In the genomic region with DNA sequence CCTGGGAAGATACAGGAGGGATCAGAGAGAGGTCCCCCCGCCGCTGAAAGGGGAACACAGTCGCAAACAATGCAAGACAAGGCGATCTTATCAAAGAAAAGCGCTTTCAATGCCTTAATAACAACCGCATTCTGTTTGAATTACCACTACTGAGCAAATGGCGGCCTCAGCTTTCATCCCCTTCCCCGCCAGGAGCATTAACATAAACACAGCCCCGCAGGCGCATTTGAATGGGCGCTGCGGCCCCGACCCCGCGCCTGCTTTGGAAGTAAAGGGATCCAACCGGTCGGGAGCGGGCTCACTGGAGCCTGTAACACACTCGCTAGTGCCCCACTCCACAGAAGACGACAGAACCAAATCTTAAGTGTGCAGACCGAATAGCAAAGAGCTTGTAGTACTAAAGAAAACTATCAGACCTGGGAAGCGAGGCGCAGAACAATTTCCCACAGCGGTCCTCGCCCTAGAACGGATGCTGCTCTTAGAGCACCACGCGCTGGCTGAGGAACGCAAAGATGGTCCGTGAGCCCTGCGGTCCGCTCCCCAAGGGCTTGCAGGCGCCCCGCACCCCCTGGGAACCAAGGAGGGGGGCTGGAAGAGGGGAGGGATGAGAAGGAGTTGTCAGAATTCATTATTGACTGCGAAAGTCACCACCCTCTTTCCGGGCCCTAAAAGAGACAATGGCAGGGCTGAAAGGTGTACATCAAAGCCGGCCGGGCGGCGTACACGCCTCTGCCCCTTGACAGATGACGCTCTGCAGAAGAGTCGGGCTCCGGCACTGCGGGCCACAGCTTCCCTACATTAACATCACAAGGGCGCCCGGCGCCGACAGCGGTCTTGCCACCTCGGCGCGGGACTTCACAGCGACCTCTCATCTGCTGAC, we compare ENCODE assay signal across 17 mouse cellular contexts. TPM values are rescaled to one million over a fixed set of nuclear protein-coding genes. Genes with fewer than 3 reads are reported as not detected.
DNase-seq lines count a peak whose midpoint lies in the region; ATAC-seq and TF ChIP-seq lines count a peak whose summit lies in the region.
"Had no signal": no experiment of that assay in that cellular context is flagged by ENCODE, and none has a peak within 500 bp of the region (broad histone marks: within the 10 kb centered on the region; RNA-seq: fewer than 3 reads in every experiment).

No protein-coding gene starts in this region.

- no peak overlapping the region for H3K9ac ChIP-seq in heart, embryonic 11.5 days (ENCODE audit: low read depth, low read length)
- H3K9ac ChIP-seq in ES-Bruce4 (ENCODE audit: low read depth, poor library complexity, severe bottlenecking): no peak overlapping the region
- H3K9ac ChIP-seq in embryonic facial prominence, embryonic 13.5 days: no peak overlapping the region
- no peak overlapping the region for H3K9ac ChIP-seq in midbrain, embryonic 12.5 days (replicated peaks)
- H3K9ac ChIP-seq: forebrain, embryonic 13.5 days had no signal

- DNase-seq in heart, adult 8-10 months (ENCODE audit: low spot score): no peak
- DNase-seq in spleen, adult 18-20 months: no peak
- DNase-seq in thymus, adult 18-20 months: no peak
- DNase-seq: cerebellum, postnatal 36 days; heart, adult 2 months; lung, postnatal 36 days; right cerebral cortex, postnatal 4 days; thymus, postnatal 14 days had no signal

- H3K9me3 ChIP-seq in heart, embryonic 11.5 days (replicated peaks; ENCODE audit: control insufficient read depth, low read length): no peaks in the 10 kb centered on the region
- H3K9me3 ChIP-seq in ES-Bruce4 (replicated peaks; ENCODE audit: control insufficient read depth, insufficient read depth, low read length, poor library complexity, severe bottlenecking): no peaks in the 10 kb centered on the region
- H3K9me3 ChIP-seq in embryonic facial prominence, embryonic 13.5 days: no peaks in the 10 kb centered on the region
- H3K9me3 ChIP-seq in midbrain, embryonic 12.5 days: no peaks in the 10 kb centered on the region
- H3K9me3 ChIP-seq: forebrain, embryonic 13.5 days had no signal

- no peaks in the 10 kb centered on the region for H3K36me3 ChIP-seq in heart, embryonic 11.5 days (ENCODE audit: control insufficient read depth, insufficient read depth, low read length)
- H3K36me3 ChIP-seq in ES-Bruce4 (ENCODE audit: control insufficient read depth, insufficient read depth, low read length, poor library complexity, severe bottlenecking): no peaks in the 10 kb centered on the region
- H3K36me3 ChIP-seq in embryonic facial prominence, embryonic 13.5 days: no peaks in the 10 kb centered on the region
- no peaks in the 10 kb centered on the region for H3K36me3 ChIP-seq in midbrain, embryonic 12.5 days

- H3K4me3 ChIP-seq in heart, embryonic 11.5 days (ENCODE audit: low read depth, low read length): 0 out of 2 replicates have a peak overlapping the region, but pooled peaks have one; percentile 4
- peak overlapping the region; percentile 9; the same call in 1 of the 2 replicates for H3K4me3 ChIP-seq in ES-Bruce4 (ENCODE audit: low read depth, low read length)
- H3K4me3 ChIP-seq in embryonic facial prominence, embryonic 13.5 days: 0 out of 2 replicates have a peak overlapping the region, but pooled peaks have one; percentile 9
- peak overlapping the region; percentile 20 for H3K4me3 ChIP-seq in midbrain, embryonic 12.5 days
- H3K4me3 ChIP-seq: forebrain, embryonic 13.5 days; heart, adult 2 months had no signal

- no peak for TF ChIP-seq EP300 in ES-Bruce4 (IDR thresholded peaks at IDR 0.05; ENCODE audit: insufficient read depth, low read depth, low read length)

- no peak overlapping the region for H3K4me2 ChIP-seq in heart, embryonic 11.5 days
- H3K4me2 ChIP-seq in embryonic facial prominence, embryonic 13.5 days: no peak overlapping the region
- H3K4me2 ChIP-seq in midbrain, embryonic 12.5 days (replicated peaks): peak overlapping the region; percentile 9; the same call in 1 of the 2 replicates
- H3K4me2 ChIP-seq: forebrain, embryonic 13.5 days had no signal

- WGBS in heart, embryonic 11.5 days (ENCODE audit: insufficient replicate concordance): under 1% methylated on average over 54 of the region's 54 CpGs
- under 1% methylated on average over 54 of the region's 54 CpGs for WGBS in embryonic facial prominence, embryonic 13.5 days
- WGBS in midbrain, embryonic 12.5 days: under 1% methylated on average over 54 of the region's 54 CpGs

- TF ChIP-seq CTCF in ES-Bruce4 (IDR thresholded peaks at IDR 0.05; ENCODE audit: low read depth, low read length): no peak

- H3K27me3 ChIP-seq in heart, embryonic 11.5 days (ENCODE audit: control insufficient read depth, insufficient read depth, low read length): peaks cover 99% of the 10 kb centered on the region
- peaks cover 36% of the 10 kb centered on the region for H3K27me3 ChIP-seq in ES-Bruce4 (ENCODE audit: control insufficient read depth, insufficient read depth, low read length, poor library complexity, severe bottlenecking)
- peaks cover 100% of the 10 kb centered on the region for H3K27me3 ChIP-seq in embryonic facial prominence, embryonic 13.5 days
- H3K27me3 ChIP-seq in midbrain, embryonic 12.5 days: peaks cover 100% of the 10 kb centered on the region

- TF ChIP-seq POLR2A in ES-Bruce4 (IDR thresholded peaks at IDR 0.05; ENCODE audit: insufficient read depth, low read length): no peak

- ATAC-seq in heart, embryonic 11.5 days (replicated peaks; ENCODE audit: insufficient number of reproducible peaks, low FRiP score, low TSS enrichment): no peak
- no peak for ATAC-seq in embryonic facial prominence, embryonic 13.5 days (ENCODE audit: insufficient number of reproducible peaks, insufficient read depth, low FRiP score, low TSS enrichment, low read depth)
- 0 out of 2 replicates have a peak, but pooled peaks have one; percentile 28 for ATAC-seq in midbrain, embryonic 12.5 days (ENCODE audit: low FRiP score, low read depth)
- no peak for ATAC-seq in cerebellum, adult (ENCODE audit: insufficient number of reproducible peaks, low FRiP score, low TSS enrichment)
- ATAC-seq: forebrain, embryonic 13.5 days; Patski had no signal

- H3K4me1 ChIP-seq in heart, embryonic 11.5 days (ENCODE audit: control insufficient read depth, insufficient read depth, low read length): peaks cover 6% of the 10 kb centered on the region; the same call in 1 of the 2 replicates
- no peaks in the 10 kb centered on the region for H3K4me1 ChIP-seq in ES-Bruce4 (ENCODE audit: control insufficient read depth, insufficient read depth, low read length)
- peaks cover 30% of the 10 kb centered on the region for H3K4me1 ChIP-seq in embryonic facial prominence, embryonic 13.5 days
- H3K4me1 ChIP-seq in midbrain, embryonic 12.5 days: peaks cover 15% of the 10 kb centered on the region; the same call in 1 of the 2 replicates

- H3K27ac ChIP-seq in heart, embryonic 11.5 days (ENCODE audit: low read depth, low read length): no peak overlapping the region
- H3K27ac ChIP-seq in ES-Bruce4 (ENCODE audit: insufficient read depth, low read length): no peak overlapping the region
- no peak overlapping the region for H3K27ac ChIP-seq in embryonic facial prominence, embryonic 13.5 days
- H3K27ac ChIP-seq in midbrain, embryonic 12.5 days (replicated peaks): no peak overlapping the region
- H3K27ac ChIP-seq: forebrain, embryonic 13.5 days; heart, adult 2 months had no signal

RNA-seq across cellular contexts. Expression of gene Cdx2, which starts 2.6 kb away (rescaled TPM):
- not detected in 2 replicates for polyA plus RNA-seq in heart, embryonic 11.5 days (2014; fragmentation: Nextera tagmentation; extraction: Ambion mirVana)
- total RNA-seq in heart, adult 8-10 months (2022): not detected
- polyA plus RNA-seq in ES-Bruce4 (2011; ENCODE audit: insufficient read depth, insufficient read length, low read depth, missing spikeins): 0.70 and 1.1 TPM in 2 replicates
- 0.56 TPM in 1 of 2 replicates, not detected in the other for polyA plus RNA-seq in embryonic facial prominence, embryonic 13.5 days (2015; fragmentation: Nextera tagmentation; extraction: Ambion mirVana)
- polyA plus RNA-seq in midbrain, embryonic 12.5 days (2016; fragmentation: Nextera tagmentation; extraction: Ambion mirVana): not detected in 2 replicates
- total RNA-seq: heart, adult 2 months; left cerebral cortex, postnatal 25 days; neutrophil, adult 5-6 weeks had no signal
- polyA plus RNA-seq: forebrain, embryonic 13.5 days; heart, adult 2 months had no signal

RNA-seq across cellular contexts. Expression of gene Urad, which starts 17.7 kb away (rescaled TPM):
- polyA plus RNA-seq in heart, embryonic 11.5 days (2014; fragmentation: Nextera tagmentation; extraction: Ambion mirVana): not detected in 2 replicates
- total RNA-seq in heart, adult 8-10 months (2022): not detected
- not detected in 2 replicates for polyA plus RNA-seq in ES-Bruce4 (2011; ENCODE audit: insufficient read depth, insufficient read length, low read depth, missing spikeins)
- polyA plus RNA-seq in embryonic facial prominence, embryonic 13.5 days (2015; fragmentation: Nextera tagmentation; extraction: Ambion mirVana): not detected in 2 replicates
- polyA plus RNA-seq in midbrain, embryonic 12.5 days (2016; fragmentation: Nextera tagmentation; extraction: Ambion mirVana): not detected in 2 replicates
- total RNA-seq: heart, adult 2 months; left cerebral cortex, postnatal 25 days; neutrophil, adult 5-6 weeks had no signal
- polyA plus RNA-seq: forebrain, embryonic 13.5 days; heart, adult 2 months; Patski had no signal

RNA-seq across cellular contexts. Expression of gene Pdx1, which starts 34.8 kb away (rescaled TPM):
- polyA plus RNA-seq in heart, embryonic 11.5 days (2014; fragmentation: Nextera tagmentation; extraction: Ambion mirVana): not detected in 2 replicates
- total RNA-seq in heart, adult 8-10 months (2022): not detected
- polyA plus RNA-seq in ES-Bruce4 (2011; ENCODE audit: insufficient read depth, insufficient read length, low read depth, missing spikeins): not detected in 2 replicates
- polyA plus RNA-seq in embryonic facial prominence, embryonic 13.5 days (2015; fragmentation: Nextera tagmentation; extraction: Ambion mirVana): not detected in 2 replicates
- polyA plus RNA-seq in midbrain, embryonic 12.5 days (2016; fragmentation: Nextera tagmentation; extraction: Ambion mirVana): not detected in 2 replicates
- total RNA-seq: heart, adult 2 months; left cerebral cortex, postnatal 25 days; neutrophil, adult 5-6 weeks had no signal
- polyA plus RNA-seq: forebrain, embryonic 13.5 days; heart, adult 2 months; Patski had no signal
